Mouse (Mus musculus) stomach, embryonic 16.5 days (tissue): ENCODE measurements around the gene Hspa1l. TPM values are rescaled to one million over a fixed set of nuclear protein-coding genes. Genes with fewer than 3 reads are reported as not detected.
"Not testable (repeated sequence)": the region's sequence is repeated elsewhere in the genome, so short reads cannot be mapped to it uniquely, and the experiment has no call there.

Experiments used
- ATAC-seq: fragments of 200-750 bp; cut with Nextera tagmentation; 2 replicates; pipeline ENCODE4 v1.8.0; 2017; ENCODE audit warnings: moderate number of reproducible peaks, moderate TSS enrichment; ENCODE audit not compliant: insufficient read depth, low FRiP score
- H3K27ac ChIP-seq: fragments of 300-500 bp; sonication (generic); 2 replicates; pipeline ENCODE4 v1.5.1; 2014; ENCODE audit warnings: low read length
- H3K27me3 ChIP-seq: fragments of 300-500 bp; sonication (generic); 2 replicates; pipeline ENCODE4 v1.6.1; 2014; ENCODE audit warnings: low read length, control low read depth, mixed read lengths; ENCODE audit not compliant: control insufficient read depth, insufficient read depth
- H3K36me3 ChIP-seq: fragments of 300-500 bp; sonication (generic); 2 replicates; pipeline ENCODE4 v1.6.1; 2014; ENCODE audit warnings: low read length; ENCODE audit not compliant: control insufficient read depth, insufficient read depth
- H3K4me1 ChIP-seq: fragments of 300-500 bp; sonication (generic); 2 replicates; pipeline ENCODE4 v1.6.1; 2014; ENCODE audit warnings: low read length, control low read depth, mixed read lengths; ENCODE audit not compliant: control insufficient read depth, insufficient read depth
- H3K4me2 ChIP-seq: fragments of 300-500 bp; sonication (generic); 2 replicates; pipeline ENCODE4 v1.6.1; 2014; ENCODE audit warnings: low read depth, low read length, mixed read lengths
- H3K4me3 ChIP-seq: fragments of 300-500 bp; sonication (generic); replicated peaks from 2 replicates; pipeline ENCODE4 v1.5.1; 2014; ENCODE audit warnings: mild to moderate bottlenecking, low read length
- H3K9ac ChIP-seq: fragments of 300-500 bp; sonication (generic); 2 replicates; pipeline ENCODE4 v1.6.1; 2014; ENCODE audit warnings: low read length
- H3K9me3 ChIP-seq: fragments of 300-500 bp; sonication (generic); replicated peaks from 2 replicates; pipeline ENCODE4 v1.6.1; 2016; ENCODE audit warnings: low read length, control low read depth; ENCODE audit not compliant: control insufficient read depth
- WGBS: fragments of 180-500 bp; shearing (Covaris S2); extraction: QIAGEN DNeasy Blood & Tissue Kit; methylation state at CpG from one replicate; pipeline ENCODE4 v1.1.7; 2014; 5-methylcytosine and 5-hydroxymethylcytosine counted together
- polyA plus RNA-seq: library from polyadenylated mRNA; unstranded; fragments of >200 nt; fragmentation: Nextera tagmentation; extraction: Ambion mirVana; gene quantifications from 2 replicates; pipeline ENCODE4 v1.2.1, GENCODE M21; 2015

The Hspa1l gene
- polyA plus RNA-seq, result 0.96 and 1.4 TPM in 2 replicates

DNA sequence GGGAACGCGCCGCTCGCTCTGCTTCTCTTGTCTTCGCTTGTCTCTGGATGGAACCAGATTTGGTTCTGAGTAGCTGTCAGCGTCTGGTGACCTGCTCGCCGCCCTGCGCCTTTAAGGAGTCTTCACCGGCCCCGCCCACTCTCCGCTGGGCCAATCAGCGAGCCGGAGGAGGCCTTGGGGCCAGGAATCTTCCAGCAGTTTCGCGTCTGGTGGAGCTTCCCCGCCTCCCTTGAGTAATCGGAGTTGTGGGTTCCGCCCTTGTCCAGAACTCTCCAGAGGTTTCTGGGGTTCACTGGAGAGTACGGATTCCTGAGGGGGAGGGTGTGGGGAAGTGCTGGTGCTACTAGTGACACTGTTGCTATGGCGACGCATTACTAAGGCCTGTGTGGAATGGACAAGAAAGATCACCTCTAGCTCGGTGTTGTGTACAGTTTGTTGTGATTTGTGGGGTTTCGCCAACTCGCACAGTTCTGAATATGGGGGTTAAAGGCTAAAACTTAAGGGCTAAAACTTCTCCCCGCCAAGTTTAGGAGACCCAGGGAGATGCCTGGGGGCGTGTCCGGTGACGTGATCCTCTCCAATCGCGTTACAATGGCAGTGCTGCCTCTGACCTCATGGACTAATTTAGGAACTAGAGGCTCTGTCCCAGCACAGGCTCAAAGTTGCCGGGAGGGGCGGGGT, at the start of gene Hspa1l, which contains the start of gene Hspa1a:
Gene Hspa1l (plus strand): TSS at position 635 of the 681 bp plus-strand sequence.
Gene Hspa1a (minus strand): TSS at position 88 of the 681 bp plus-strand sequence.
- not testable (repeated sequence) for H3K36me3 ChIP-seq, H3K4me1 ChIP-seq, H3K9me3 ChIP-seq
- ATAC-seq, result peak; percentile 96
- Histone ChIP-seq H3K9ac (peak within 1 kb of the TSS; percentile 38), H3K27ac (peak within 1 kb of the TSS; percentile 25), H3K27me3 (peaks cover 19% of the 10 kb centered on the region), H3K4me2 (peak within 1 kb of the TSS; percentile 69), H3K4me3 (peak within 1 kb of the TSS; percentile 42)
- WGBS, result under 1% methylated on average over 29 of the region's 33 CpGs

DNA sequence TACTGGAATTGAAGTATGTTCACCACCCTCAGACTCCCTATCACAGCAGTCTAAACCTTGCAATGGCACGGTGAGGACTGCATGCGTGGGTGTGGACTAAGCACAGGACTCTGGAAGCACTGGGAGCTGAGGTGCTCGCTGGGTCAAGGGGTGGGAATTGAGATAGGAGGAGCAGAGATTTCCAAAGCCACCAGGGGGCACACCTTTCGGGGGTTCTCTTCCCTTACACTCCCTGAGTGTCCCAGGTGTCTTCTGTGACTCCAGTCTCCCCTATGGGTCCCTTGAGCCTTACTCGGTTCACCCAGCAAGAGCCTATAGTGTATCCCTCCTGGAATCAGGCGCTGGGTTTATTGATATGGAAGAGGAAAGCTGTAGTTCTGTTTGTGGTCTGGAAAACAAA, 49.6 kb upstream of the Hspa1l start:
- H3K9ac ChIP-seq, result no peak overlapping the region
- H3K27ac ChIP-seq, result no peak overlapping the region
- H3K36me3 ChIP-seq, result no peaks in the 10 kb centered on the region
- no peak for ATAC-seq
- no peak overlapping the region for H3K4me2 ChIP-seq
- no peaks in the 10 kb centered on the region for H3K27me3 ChIP-seq
- H3K4me3 ChIP-seq, result no peak overlapping the region
- 43% methylated on average over 6 of the region's 6 CpGs for WGBS
- H3K4me1 ChIP-seq, result no peaks in the 10 kb centered on the region
- H3K9me3 ChIP-seq, result no peaks in the 10 kb centered on the region

DNA sequence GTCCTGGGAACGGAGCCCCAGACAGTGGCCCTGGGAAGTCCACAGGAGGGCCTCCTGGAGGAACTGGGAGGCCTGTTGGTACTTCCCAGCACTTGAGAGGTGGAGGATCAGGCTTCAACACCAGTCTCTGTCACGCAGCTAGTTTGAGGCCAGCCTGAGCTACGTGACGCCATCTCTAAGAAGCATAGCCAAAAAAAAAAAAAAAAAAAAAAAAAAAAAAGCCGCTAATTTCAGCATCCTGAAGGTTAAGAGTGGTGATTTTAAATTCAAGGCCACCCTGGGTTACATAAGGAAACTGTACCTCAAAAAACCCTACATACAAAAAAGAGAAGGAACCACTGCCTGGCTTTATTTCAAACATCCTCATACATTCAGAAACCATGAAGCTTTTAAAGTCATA, 48.2 kb upstream of the Hspa1l start:
- H3K9me3 ChIP-seq, result no peaks in the 10 kb centered on the region
- H3K4me1 ChIP-seq, result no peaks in the 10 kb centered on the region
- ATAC-seq, result no peak
- no peaks in the 10 kb centered on the region for H3K36me3 ChIP-seq
- 69% methylated on average over 5 of the region's 5 CpGs for WGBS
- no peak overlapping the region for H3K27ac ChIP-seq
- H3K27me3 ChIP-seq, result no peaks in the 10 kb centered on the region
- H3K9ac ChIP-seq, result no peak overlapping the region
- H3K4me2 ChIP-seq, result no peak overlapping the region
- H3K4me3 ChIP-seq, result no peak overlapping the region

DNA sequence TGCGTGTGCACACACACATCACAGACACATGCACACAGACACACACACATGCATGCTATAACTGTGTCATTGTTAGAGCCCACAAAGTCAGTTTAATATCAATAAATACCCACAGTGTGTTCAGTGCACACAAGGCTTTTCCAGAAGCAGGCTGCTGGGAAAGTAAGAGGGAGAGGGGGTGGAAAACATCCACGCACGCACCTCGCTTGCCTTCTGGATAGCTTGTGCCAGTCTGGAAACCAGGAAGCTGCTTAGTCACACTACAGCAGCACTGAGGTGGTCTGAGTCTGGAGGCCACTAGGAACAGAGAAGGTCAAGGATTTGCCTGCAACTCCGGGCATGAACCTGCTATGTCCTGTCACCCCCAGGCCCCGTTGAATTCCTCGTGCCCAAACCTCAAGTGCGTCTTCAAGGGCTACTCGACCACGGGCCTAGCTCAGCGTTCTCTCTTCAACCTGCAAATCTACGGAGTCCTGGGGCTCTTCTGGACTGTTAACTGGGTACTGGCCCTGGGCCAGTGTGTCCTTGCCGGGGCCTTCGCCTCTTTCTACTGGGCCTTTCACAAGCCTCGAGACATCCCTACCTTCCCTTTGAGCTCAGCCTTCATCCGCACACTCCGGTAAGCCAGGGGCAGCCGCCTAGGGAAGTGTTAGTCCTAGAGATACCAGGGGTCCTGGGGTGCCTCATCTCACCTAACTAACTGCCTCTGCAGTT, 45.0 kb upstream of the Hspa1l start:
- no peak for ATAC-seq
- Histone ChIP-seq H3K4me1 (peaks cover 7% of the 10 kb centered on the region), H3K9ac (no peak overlapping the region), H3K4me3 (no peak overlapping the region), H3K9me3 (no peaks in the 10 kb centered on the region), H3K36me3 (no peaks in the 10 kb centered on the region), H3K4me2 (no peak overlapping the region), H3K27ac (no peak overlapping the region), H3K27me3 (no peaks in the 10 kb centered on the region)
- WGBS, result 84% methylated on average over 18 of the region's 18 CpGs

DNA sequence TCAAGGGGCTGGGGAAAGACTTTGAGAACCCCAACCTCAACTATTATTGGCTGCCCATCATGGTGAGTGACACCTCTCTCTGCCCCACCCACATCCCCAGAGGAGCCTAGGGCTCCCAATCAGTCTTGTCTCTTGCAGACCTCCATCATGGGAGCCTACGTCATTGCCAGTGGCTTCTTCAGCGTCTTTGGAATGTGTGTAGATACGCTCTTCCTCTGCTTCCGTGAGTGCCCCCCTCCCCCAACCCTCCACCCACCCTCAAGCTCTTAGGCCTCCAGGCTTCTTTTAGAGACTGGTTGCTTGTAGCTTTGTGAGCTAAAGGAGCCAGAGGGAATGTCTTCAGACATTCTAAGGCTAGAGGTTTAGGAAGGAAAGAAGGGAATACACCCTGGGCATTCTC, 43.7 kb upstream of the Hspa1l start:
- no peak overlapping the region for H3K27ac ChIP-seq
- H3K4me3 ChIP-seq, result no peak overlapping the region
- H3K36me3 ChIP-seq, result no peaks in the 10 kb centered on the region
- WGBS, result 46% methylated on average over 4 of the region's 4 CpGs
- peaks cover 7% of the 10 kb centered on the region for H3K4me1 ChIP-seq
- no peaks in the 10 kb centered on the region for H3K9me3 ChIP-seq
- no peak for ATAC-seq
- no peaks in the 10 kb centered on the region for H3K27me3 ChIP-seq
- no peak overlapping the region for H3K9ac ChIP-seq
- H3K4me2 ChIP-seq, result no peak overlapping the region

DNA sequence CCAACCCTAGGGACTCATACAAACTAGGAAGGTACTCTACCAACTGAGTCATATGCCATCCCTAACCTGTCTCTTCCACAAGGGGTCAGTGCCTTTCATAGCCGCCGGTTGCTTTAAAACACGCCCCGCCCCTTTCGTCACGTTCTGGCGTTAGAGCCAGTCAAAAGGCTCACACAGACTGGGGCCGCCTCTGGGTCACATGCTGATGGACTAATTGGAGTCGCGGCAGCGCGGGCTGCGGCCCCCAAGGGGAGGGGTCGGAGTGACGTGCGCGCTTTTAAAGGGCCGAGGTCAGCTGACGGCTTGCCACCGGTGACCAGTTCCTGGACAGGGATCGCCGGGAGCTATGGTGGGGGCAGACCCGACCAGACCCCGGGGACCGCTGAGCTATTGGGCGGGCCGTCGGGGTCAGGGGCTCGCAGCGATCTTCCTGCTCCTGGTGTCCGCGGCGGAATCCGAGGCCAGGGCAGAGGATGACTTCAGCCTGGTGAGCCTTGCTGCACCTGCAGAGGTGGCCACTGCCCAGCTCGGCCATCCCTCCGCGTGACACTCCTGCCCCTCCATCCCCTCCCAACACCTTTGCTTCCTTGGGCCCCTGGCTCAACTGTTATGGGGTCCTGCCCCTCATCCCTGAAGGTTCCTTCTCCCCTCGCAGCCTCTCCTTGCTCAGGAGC, 41.3 kb upstream of the Hspa1l start, which contains the start of gene Neu1:
Gene Neu1 (plus strand): TSS at position 193 of the 674 bp plus-strand sequence.
- H3K36me3 ChIP-seq, result no peaks in the 10 kb centered on the region
- H3K9me3 ChIP-seq, result no peaks in the 10 kb centered on the region
- peaks cover 7% of the 10 kb centered on the region for H3K4me1 ChIP-seq
- H3K9ac ChIP-seq, result peak within 1 kb of the TSS; percentile 85
- peak within 1 kb of the TSS; percentile 99 for H3K4me2 ChIP-seq
- WGBS, result under 1% methylated on average over 38 of the region's 38 CpGs
- H3K4me3 ChIP-seq, result peak within 1 kb of the TSS; percentile 83
- no peaks in the 10 kb centered on the region for H3K27me3 ChIP-seq
- peak within 1 kb of the TSS; percentile 49 for H3K27ac ChIP-seq
- peak; percentile 97 for ATAC-seq

DNA sequence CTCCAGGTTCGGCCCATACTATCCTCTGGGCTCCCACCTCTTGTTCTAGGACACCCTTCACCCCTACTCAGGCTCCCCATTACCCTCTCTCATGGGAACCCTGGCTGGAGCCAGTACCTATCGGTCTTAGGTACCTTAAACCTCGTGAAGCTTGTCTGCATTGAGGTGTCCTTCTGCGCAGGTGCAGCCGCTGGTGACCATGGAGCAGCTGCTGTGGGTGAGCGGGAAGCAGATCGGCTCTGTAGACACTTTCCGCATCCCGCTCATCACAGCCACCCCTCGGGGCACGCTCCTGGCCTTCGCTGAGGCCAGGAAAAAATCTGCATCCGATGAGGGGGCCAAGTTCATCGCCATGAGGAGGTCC, 40.8 kb upstream of the Hspa1l start:
- H3K9me3 ChIP-seq, result no peaks in the 10 kb centered on the region
- H3K4me2 ChIP-seq, result peak overlapping the region; percentile 99
- peaks cover 7% of the 10 kb centered on the region for H3K4me1 ChIP-seq
- peak overlapping the region; percentile 49; the same call in 1 of the 2 replicates for H3K27ac ChIP-seq
- no peaks in the 10 kb centered on the region for H3K36me3 ChIP-seq
- peak overlapping the region; percentile 83 for H3K4me3 ChIP-seq
- peak; percentile 6; the same call in 1 of the 2 replicates for ATAC-seq
- 9% methylated on average over 14 of the region's 14 CpGs for WGBS
- peak overlapping the region; percentile 85 for H3K9ac ChIP-seq
- no peaks in the 10 kb centered on the region for H3K27me3 ChIP-seq

DNA sequence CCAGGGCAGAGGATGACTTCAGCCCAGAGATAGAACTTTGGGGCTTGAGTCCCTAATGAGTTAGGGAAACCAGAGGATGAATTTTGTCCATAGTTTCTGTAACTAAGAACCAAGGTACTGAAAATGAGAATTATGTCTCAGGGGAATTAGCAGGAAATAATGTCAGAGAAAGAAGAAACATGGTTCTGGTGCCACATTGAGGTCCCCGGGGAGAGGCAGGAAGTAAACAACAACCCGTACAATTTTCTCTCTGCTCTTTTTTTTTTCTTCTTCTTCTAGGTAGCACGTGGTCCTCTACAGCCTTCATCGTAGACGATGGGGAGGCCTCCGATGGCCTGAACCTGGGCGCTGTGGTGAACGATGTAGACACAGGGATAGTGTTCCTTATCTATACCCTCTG, 40.2 kb upstream of the Hspa1l start:
- peak overlapping the region; percentile 83 for H3K4me3 ChIP-seq
- H3K4me2 ChIP-seq, result peak overlapping the region; percentile 99
- H3K36me3 ChIP-seq, result no peaks in the 10 kb centered on the region
- ATAC-seq, result no peak
- WGBS, result 64% methylated on average over 8 of the region's 8 CpGs
- no peaks in the 10 kb centered on the region for H3K27me3 ChIP-seq
- H3K4me1 ChIP-seq, result peaks cover 7% of the 10 kb centered on the region
- no peak overlapping the region for H3K27ac ChIP-seq
- H3K9ac ChIP-seq, result peak overlapping the region; percentile 85
- H3K9me3 ChIP-seq, result no peaks in the 10 kb centered on the region

DNA sequence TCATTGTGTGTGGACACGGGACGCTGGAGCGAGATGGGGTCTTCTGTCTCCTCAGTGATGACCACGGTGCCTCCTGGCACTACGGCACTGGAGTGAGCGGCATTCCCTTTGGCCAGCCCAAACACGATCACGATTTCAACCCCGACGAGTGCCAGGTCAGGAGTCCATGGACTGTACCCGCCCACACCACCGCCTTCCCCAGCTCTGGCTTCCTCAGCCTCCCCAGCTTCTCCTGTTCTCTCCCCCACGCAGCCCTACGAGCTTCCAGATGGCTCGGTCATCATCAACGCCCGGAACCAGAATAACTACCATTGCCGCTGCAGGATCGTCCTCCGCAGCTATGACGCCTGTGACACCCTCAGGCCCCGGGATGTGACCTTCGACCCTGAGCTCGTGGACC, 38.5 kb upstream of the Hspa1l start:
- Histone ChIP-seq H3K27ac (no peak overlapping the region), H3K4me3 (no peak overlapping the region), H3K4me1 (peaks cover 7% of the 10 kb centered on the region), H3K27me3 (no peaks in the 10 kb centered on the region), H3K4me2 (0 out of 2 replicates have a peak overlapping the region, but pooled peaks have one; percentile 3), H3K9ac (no peak overlapping the region), H3K36me3 (no peaks in the 10 kb centered on the region), H3K9me3 (no peaks in the 10 kb centered on the region)
- no peak for ATAC-seq
- WGBS, result 73% methylated on average over 24 of the region's 24 CpGs
